Mouse (Mus musculus): ENCODE measurements around the gene Tbc1d24. TPM values are rescaled to one million over a fixed set of nuclear protein-coding genes. Genes with fewer than 3 reads are reported as not detected.

Gene Tbc1d24
- polyA plus RNA-seq, 1 experiment from 2014 or later = 8.2 TPM

- no peak for ATAC-seq (ENCODE audit: low FRiP score, low TSS enrichment)
These were observed 8.1 kb downstream of the Tbc1d24 start for GRCm38 (mm10) chr17:24197032-24197824.

GRCm38 (mm10) chr17:24195349-24195748, 10.0 kb downstream of the Tbc1d24 start:
- Histone ChIP-seq H3K9ac (ENCODE audit: low read depth, low read length) (no peak overlapping the region), H3K4me2 (replicated peaks; ENCODE audit: low read depth, low read length) (no peak overlapping the region), H3K36me3 (ENCODE audit: control insufficient read depth, insufficient read depth, low read length) (no peaks in the 10 kb centered on the region), H3K4me3 (ENCODE audit: low read length) (no peak overlapping the region), H3K9me3 (ENCODE audit: control insufficient read depth, low read length) (no peaks in the 10 kb centered on the region), H3K27ac (ENCODE audit: low read depth, low read length) (no peak overlapping the region), H3K27me3 (ENCODE audit: control insufficient read depth, insufficient read depth, low read length) (no peaks in the 10 kb centered on the region), H3K4me1 (ENCODE audit: control insufficient read depth, insufficient read depth, low read length) (no peaks in the 10 kb centered on the region)
- no peak for ATAC-seq (ENCODE audit: low FRiP score, low TSS enrichment)
- WGBS = 69% methylated on average over 2 of the region's 2 CpGs

More at GRCm38 (mm10) chr17:24197032-24197824, 8.1 kb downstream of the Tbc1d24 start:
- no peaks in the 10 kb centered on the region for H3K27me3 ChIP-seq (ENCODE audit: control insufficient read depth, insufficient read depth, low read length)
- 66% methylated on average over 14 of the region's 15 CpGs for WGBS
- H3K4me3 ChIP-seq (ENCODE audit: low read length) = no peak overlapping the region
- H3K27ac ChIP-seq (ENCODE audit: low read depth, low read length) = no peak overlapping the region
- no peak overlapping the region for H3K9ac ChIP-seq (ENCODE audit: low read depth, low read length)
- no peaks in the 10 kb centered on the region for H3K36me3 ChIP-seq (ENCODE audit: control insufficient read depth, insufficient read depth, low read length)
- no peaks in the 10 kb centered on the region for H3K4me1 ChIP-seq (ENCODE audit: control insufficient read depth, insufficient read depth, low read length)
- no peaks in the 10 kb centered on the region for H3K9me3 ChIP-seq (ENCODE audit: control insufficient read depth, low read length)
- H3K4me2 ChIP-seq (replicated peaks; ENCODE audit: low read depth, low read length) = no peak overlapping the region

- Histone ChIP-seq H3K27ac (ENCODE audit: low read depth, low read length) (no peak overlapping the region), H3K9ac (ENCODE audit: low read depth, low read length) (no peak overlapping the region), H3K27me3 (ENCODE audit: control insufficient read depth, insufficient read depth, low read length) (no peaks in the 10 kb centered on the region), H3K9me3 (ENCODE audit: control insufficient read depth, low read length) (no peaks in the 10 kb centered on the region), H3K4me3 (ENCODE audit: low read length) (no peak overlapping the region), H3K4me1 (ENCODE audit: control insufficient read depth, insufficient read depth, low read length) (no peaks in the 10 kb centered on the region), H3K4me2 (replicated peaks; ENCODE audit: low read depth, low read length) (no peak overlapping the region), H3K36me3 (ENCODE audit: control insufficient read depth, insufficient read depth, low read length) (no peaks in the 10 kb centered on the region)
- WGBS = 83% methylated on average over 5 of the region's 5 CpGs
- no peak for ATAC-seq (ENCODE audit: low FRiP score, low TSS enrichment)
These were observed 11.6 kb downstream of the Tbc1d24 start for GRCm38 (mm10) chr17:24193769-24194168.

GRCm38 (mm10) chr17:24193268-24193667, 12.1 kb downstream of the Tbc1d24 start:
- no peak overlapping the region for H3K4me2 ChIP-seq (replicated peaks; ENCODE audit: low read depth, low read length)
- no peaks in the 10 kb centered on the region for H3K9me3 ChIP-seq (ENCODE audit: control insufficient read depth, low read length)
- no peaks in the 10 kb centered on the region for H3K4me1 ChIP-seq (ENCODE audit: control insufficient read depth, insufficient read depth, low read length)
- 83% methylated on average over 8 of the region's 8 CpGs for WGBS
- no peak overlapping the region for H3K9ac ChIP-seq (ENCODE audit: low read depth, low read length)
- H3K27ac ChIP-seq (ENCODE audit: low read depth, low read length) = no peak overlapping the region
- no peak for ATAC-seq (ENCODE audit: low FRiP score, low TSS enrichment)
- H3K4me3 ChIP-seq (ENCODE audit: low read length) = no peak overlapping the region
- no peaks in the 10 kb centered on the region; the same call in 1 of the 2 replicates for H3K36me3 ChIP-seq (ENCODE audit: control insufficient read depth, insufficient read depth, low read length)
- no peaks in the 10 kb centered on the region for H3K27me3 ChIP-seq (ENCODE audit: control insufficient read depth, insufficient read depth, low read length)

- WGBS = 60% methylated on average over 8 of the region's 8 CpGs
- no peak for ATAC-seq (ENCODE audit: low FRiP score, low TSS enrichment)
- Histone ChIP-seq H3K36me3 (ENCODE audit: control insufficient read depth, insufficient read depth, low read length) (no peaks in the 10 kb centered on the region; the same call in 1 of the 2 replicates), H3K4me2 (replicated peaks; ENCODE audit: low read depth, low read length) (no peak overlapping the region), H3K9me3 (ENCODE audit: control insufficient read depth, low read length) (no peaks in the 10 kb centered on the region), H3K4me1 (ENCODE audit: control insufficient read depth, insufficient read depth, low read length) (no peaks in the 10 kb centered on the region), H3K27me3 (ENCODE audit: control insufficient read depth, insufficient read depth, low read length) (no peaks in the 10 kb centered on the region), H3K4me3 (ENCODE audit: low read length) (no peak overlapping the region), H3K27ac (ENCODE audit: low read depth, low read length) (no peak overlapping the region), H3K9ac (ENCODE audit: low read depth, low read length) (no peak overlapping the region)
These were observed 12.5 kb downstream of the Tbc1d24 start for GRCm38 (mm10) chr17:24192848-24193247.

- no peaks in the 10 kb centered on the region for H3K9me3 ChIP-seq (ENCODE audit: control insufficient read depth, low read length)
- ATAC-seq (ENCODE audit: low FRiP score, low TSS enrichment) = no peak
- no peak overlapping the region for H3K4me2 ChIP-seq (replicated peaks; ENCODE audit: low read depth, low read length)
- no peak overlapping the region for H3K27ac ChIP-seq (ENCODE audit: low read depth, low read length)
- no peak overlapping the region for H3K4me3 ChIP-seq (ENCODE audit: low read length)
- WGBS = 68% methylated on average over 4 of the region's 4 CpGs
- no peaks in the 10 kb centered on the region; the same call in 1 of the 2 replicates for H3K36me3 ChIP-seq (ENCODE audit: control insufficient read depth, insufficient read depth, low read length)
- H3K27me3 ChIP-seq (ENCODE audit: control insufficient read depth, insufficient read depth, low read length) = no peaks in the 10 kb centered on the region
- H3K9ac ChIP-seq (ENCODE audit: low read depth, low read length) = no peak overlapping the region
- H3K4me1 ChIP-seq (ENCODE audit: control insufficient read depth, insufficient read depth, low read length) = no peaks in the 10 kb centered on the region
These were observed 13.9 kb downstream of the Tbc1d24 start for GRCm38 (mm10) chr17:24191481-24191880.

GRCm38 (mm10) chr17:24190934-24191333, 14.4 kb downstream of the Tbc1d24 start:
- Histone ChIP-seq H3K4me1 (ENCODE audit: control insufficient read depth, insufficient read depth, low read length) (no peaks in the 10 kb centered on the region), H3K9me3 (ENCODE audit: control insufficient read depth, low read length) (no peaks in the 10 kb centered on the region), H3K27ac (ENCODE audit: low read depth, low read length) (no peak overlapping the region), H3K4me2 (replicated peaks; ENCODE audit: low read depth, low read length) (no peak overlapping the region), H3K9ac (ENCODE audit: low read depth, low read length) (no peak overlapping the region), H3K36me3 (ENCODE audit: control insufficient read depth, insufficient read depth, low read length) (peaks cover 2% of the 10 kb centered on the region; the same call in 1 of the 2 replicates), H3K27me3 (ENCODE audit: control insufficient read depth, insufficient read depth, low read length) (no peaks in the 10 kb centered on the region), H3K4me3 (ENCODE audit: low read length) (no peak overlapping the region)
- 85% methylated on average over 2 of the region's 2 CpGs for WGBS
- no peak for ATAC-seq (ENCODE audit: low FRiP score, low TSS enrichment)

- Histone ChIP-seq H3K27ac (ENCODE audit: low read depth, low read length) (no peak overlapping the region), H3K4me2 (replicated peaks; ENCODE audit: low read depth, low read length) (no peak overlapping the region), H3K9me3 (ENCODE audit: control insufficient read depth, low read length) (no peaks in the 10 kb centered on the region), H3K9ac (ENCODE audit: low read depth, low read length) (no peak overlapping the region), H3K4me3 (ENCODE audit: low read length) (no peak overlapping the region), H3K36me3 (ENCODE audit: control insufficient read depth, insufficient read depth, low read length) (no peaks in the 10 kb centered on the region), H3K27me3 (ENCODE audit: control insufficient read depth, insufficient read depth, low read length) (no peaks in the 10 kb centered on the region), H3K4me1 (ENCODE audit: control insufficient read depth, insufficient read depth, low read length) (peaks cover 4% of the 10 kb centered on the region; the same call in 1 of the 2 replicates)
- no peak for ATAC-seq (ENCODE audit: low FRiP score, low TSS enrichment)
- WGBS = 73% methylated on average over 3 of the region's 3 CpGs
These were observed 31.1 kb downstream of the Tbc1d24 start for GRCm38 (mm10) chr17:24174259-24174658.

GRCm38 (mm10) chr17:24173423-24173822, 31.9 kb downstream of the Tbc1d24 start:
- no peak for ATAC-seq (ENCODE audit: low FRiP score, low TSS enrichment)
- Histone ChIP-seq H3K9ac (ENCODE audit: low read depth, low read length) (no peak overlapping the region), H3K27me3 (ENCODE audit: control insufficient read depth, insufficient read depth, low read length) (no peaks in the 10 kb centered on the region), H3K4me3 (ENCODE audit: low read length) (no peak overlapping the region), H3K4me2 (replicated peaks; ENCODE audit: low read depth, low read length) (no peak overlapping the region), H3K36me3 (ENCODE audit: control insufficient read depth, insufficient read depth, low read length) (no peaks in the 10 kb centered on the region), H3K4me1 (ENCODE audit: control insufficient read depth, insufficient read depth, low read length) (peaks cover 4% of the 10 kb centered on the region; the same call in 1 of the 2 replicates), H3K27ac (ENCODE audit: low read depth, low read length) (no peak overlapping the region), H3K9me3 (ENCODE audit: control insufficient read depth, low read length) (no peaks in the 10 kb centered on the region)
- WGBS = 5% methylated on average over 3 of the region's 3 CpGs

Measured in kidney, embryonic 14.5 days (tissue).